Mouse (Mus musculus) frontal cortex, postnatal 36 days (tissue): Measurements from ENCODE around the gene Nectin4.
"Not testable (repeated sequence)": the region's sequence is repeated elsewhere in the genome, so short reads cannot be mapped to it uniquely, and the experiment has no call there.

ENCODE experiments used
- DNase-seq, 2 experiments: peaks; one replicate each; pipeline ENCODE4 v3.0.0; 2022; ENCODE audit warnings: low spot score in 2 of 2

Nectin4 gene

DNA sequence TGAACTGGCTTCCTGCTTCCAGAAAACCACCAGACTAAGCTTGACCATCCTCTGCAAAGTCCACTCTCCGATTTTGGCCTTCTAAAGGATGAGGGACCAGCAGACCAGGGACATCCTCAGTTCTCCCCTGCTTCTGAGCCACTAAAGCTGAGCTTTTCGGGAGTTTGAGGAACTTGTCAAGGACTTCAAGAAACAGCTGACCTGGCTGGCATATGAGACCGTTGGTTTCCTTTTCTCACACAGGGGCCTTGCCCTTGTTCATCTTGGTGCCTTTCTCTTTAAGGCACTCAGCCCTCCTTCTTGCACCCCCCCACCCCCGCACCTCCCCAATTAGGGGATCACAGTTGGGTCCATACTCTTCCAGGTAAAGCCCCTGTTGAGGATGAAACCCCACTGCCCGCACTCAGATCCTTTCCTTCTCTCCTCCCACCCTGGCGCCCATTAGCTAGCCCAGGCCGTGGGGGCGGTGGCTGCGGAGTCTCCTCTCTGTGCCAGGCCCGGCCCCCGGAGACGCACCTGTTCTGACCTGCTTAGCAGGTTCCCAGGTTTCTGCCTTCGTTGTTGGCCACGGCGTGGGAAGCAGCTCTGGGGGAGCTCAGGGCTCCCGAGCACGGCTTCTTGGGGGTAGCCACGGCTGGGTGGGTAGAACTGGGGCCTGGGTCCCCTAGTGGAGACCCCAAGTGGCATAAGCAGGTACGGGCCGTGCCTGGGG, at the start of gene Nectin4:
Nectin4 (plus strand) TSS at position 255 of the 712 bp plus-strand sequence.
- DNase-seq, result no peak

DNA sequence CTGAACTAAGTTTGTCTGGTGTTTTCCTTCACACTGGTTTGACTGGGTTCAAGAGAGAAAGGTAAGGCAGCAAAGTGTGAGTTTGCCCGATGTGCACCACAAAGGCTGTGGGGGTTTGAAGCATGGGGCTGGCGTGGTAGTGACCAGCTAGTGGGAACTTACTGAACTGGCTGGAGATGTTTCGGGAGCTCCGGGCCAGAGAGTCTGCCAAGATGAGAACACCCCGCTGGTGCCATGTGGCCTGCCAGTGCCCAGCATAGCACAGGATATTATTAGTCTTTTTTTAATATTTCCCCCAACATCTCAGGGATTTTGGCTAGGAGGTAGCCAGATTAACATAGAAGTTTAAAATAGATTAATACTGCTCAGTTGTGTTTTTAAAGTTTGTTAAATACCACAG, 49.7 kb upstream of the Nectin4 start:
- DNase-seq, result no peak

DNA sequence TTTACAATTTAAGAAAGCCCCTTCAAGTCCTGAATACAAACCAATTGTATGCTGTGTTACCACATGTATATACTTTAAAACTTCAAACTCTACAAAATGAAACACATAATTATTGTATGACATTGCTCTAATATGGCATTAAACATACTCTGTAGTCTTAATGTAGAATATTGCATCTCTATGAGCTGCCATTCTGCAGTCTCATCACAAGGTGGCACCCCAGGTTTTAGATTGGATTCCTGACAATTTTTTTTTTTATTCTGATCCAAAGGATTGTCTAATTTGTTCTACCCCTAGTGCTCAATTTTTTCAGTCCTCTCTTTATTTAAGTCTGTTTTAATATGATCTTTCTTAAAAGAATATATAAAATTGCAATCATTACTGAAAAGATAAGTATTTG, 48.5 kb upstream of the Nectin4 start:
- no peak for DNase-seq

DNA sequence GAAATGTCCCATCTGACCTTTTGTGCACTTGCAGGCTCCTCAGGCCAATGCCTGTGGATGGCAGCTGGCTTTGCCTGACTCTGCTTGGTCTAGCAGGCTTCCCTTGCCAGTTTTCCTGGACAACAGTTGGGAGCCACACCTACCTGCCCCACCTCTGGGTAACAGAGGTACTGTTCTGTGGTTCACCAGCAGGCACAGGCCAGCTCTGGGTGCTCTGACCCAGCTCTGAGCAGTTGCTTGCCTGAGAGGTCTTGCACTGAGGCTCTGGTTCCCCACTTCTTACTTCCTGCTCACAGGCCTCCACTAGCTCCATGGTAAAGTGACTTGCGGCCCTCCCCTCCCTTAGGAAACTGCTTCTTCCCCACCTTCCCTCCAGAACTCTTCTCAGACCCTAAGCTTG, 47.9 kb upstream of the Nectin4 start:
- DNase-seq, result no peak

DNA sequence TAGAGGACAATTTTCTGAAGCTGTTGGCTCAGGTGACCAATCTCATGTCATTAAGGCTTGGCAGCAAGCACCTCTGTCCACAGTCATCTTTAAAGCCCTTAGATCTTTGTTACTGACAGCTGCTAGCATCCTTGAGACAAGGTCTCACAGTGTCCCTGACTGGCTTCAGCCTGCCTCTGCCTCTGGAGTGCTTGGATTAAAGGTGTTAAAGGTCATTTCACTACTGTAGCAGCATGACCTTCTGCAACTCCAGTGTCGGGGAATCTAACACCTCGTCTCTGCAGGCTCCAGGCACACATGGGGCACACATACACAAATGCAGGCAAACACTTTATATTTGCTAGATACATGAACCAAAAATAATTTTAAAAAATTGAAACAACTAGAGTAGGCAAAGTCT, 44.3 kb upstream of the Nectin4 start:
- DNase-seq, result no peak

DNA sequence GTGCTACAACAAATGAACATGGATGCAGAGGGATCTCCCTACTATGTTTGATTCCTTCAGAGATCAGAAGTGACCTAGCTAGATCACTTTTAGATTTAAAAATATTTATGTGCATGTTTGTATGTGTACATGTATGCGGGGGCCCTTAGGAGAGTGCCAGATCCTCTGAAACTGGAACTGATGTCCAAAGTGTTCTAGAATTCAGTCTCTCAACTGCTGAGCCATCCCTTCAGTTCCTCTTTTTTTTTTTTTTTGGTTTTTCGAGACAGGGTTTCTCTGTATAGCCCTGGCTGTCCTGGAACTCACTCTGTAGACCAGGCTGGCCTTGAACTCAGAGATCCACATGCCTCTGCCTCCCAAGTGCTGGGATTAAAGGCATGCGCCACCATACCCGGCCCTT, 43.3 kb upstream of the Nectin4 start:
- not testable (repeated sequence) for DNase-seq

DNA sequence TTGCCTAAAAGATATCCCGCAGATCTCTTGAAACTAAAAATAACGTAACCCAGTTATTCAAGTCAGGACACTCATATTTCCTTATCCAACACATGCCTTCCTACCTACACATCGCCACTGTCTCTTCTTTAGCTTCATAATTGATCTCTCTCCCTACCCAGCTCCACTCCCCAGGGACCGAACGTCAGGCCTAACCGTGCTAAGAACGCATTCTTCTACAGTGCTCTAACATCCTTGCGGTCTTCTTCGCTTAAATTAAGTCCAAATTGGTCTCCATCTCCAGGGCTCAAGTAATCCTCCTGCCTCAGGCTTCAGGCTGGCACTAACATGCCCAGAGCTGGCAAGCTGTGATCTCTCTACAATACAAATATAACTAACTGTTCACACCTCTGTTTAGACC, 41.7 kb upstream of the Nectin4 start:
- DNase-seq, result no peak

DNA sequence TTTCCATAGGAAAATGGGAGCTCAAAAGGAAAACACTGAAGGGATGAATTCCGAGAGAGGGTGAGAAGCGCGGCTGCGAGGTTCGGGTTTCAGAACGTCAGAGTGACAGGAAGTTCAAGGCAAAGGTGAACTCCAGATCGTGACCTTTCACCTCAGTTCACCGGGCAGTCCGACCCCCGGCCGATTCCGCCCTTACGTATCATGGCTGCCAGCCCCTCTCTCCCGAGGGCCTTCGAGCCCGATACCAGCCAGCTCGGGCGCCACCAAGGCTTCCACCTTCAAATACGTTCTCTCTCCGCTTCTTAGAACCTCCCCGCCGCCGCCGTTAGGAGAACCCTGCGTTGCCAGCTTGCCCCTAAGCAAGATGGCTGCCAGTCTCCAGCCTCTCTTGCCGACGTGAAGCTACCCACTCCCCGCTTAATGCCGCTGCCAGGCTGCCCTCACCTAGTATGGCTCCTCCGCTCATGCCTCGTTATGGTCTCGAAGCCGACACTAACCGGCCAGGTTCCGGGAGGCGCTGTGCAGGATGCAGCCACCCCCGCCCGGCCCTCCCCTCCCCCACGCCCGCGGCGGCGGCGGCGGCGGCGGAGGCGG, 41.0 kb upstream of the Nectin4 start, which contains the start of gene Dedd:
Dedd (plus strand) TSS at position 307 of the 594 bp plus-strand sequence.
- DNase-seq, result peak; percentile 93 to 94

DNA sequence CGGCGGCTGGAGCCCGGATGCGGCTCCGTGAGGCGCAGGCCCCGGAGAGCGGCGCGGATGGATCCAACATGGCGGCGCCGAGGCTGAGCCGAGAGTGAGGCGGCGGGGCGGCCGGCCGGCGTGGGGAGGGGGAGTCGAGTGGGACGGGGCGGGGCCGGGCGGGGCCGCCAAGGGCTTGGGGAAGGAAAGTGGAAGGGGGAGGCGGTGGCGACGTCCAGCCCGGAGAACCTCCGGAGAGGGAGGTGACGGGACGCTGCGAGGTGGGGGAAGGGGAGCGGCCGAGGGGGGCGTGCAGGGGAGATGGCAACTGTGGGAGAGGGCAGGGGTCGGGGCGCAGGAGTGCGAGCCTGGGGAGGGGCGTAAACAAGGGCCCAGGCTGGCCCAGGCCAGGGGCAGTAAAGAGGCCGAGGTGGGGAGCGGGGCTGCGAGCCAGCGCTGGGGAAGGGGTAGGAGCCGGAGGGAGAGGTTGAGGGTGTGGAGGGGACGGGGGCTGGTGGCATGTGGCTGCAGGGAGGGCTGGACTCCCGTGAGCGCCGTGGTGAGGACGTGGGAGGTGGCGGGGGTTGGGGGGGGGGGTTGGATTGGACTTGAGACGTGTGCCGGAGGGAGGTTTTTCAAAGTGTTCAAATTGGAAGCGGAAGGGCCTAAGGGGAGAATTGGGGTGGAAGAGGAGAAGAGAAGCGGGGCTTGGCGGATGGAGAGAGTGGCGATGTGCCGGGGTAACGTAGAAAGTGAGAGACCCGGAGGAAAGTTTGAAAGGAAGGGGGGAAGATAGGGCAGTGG, 40.3 kb upstream of the Nectin4 start:
- peak in 1 of 2 experiments; percentile 33 for DNase-seq

DNA sequence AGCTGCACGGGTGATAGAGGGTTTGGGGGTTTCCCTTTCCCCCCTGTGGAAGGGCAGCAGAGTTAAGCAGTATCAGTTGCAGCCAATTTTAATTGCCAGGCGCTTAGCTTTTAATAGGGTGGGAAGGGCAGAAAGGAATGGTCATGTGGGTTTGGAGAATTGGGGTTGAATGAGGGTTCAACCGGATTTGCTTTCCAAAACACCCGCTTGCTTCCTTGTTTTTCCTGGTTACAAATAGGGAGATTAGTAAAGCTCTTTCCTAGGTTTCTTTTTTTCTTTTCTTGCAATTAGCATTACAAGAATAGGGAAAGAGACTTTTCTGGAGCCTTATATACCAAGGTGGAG, 39.7 kb upstream of the Nectin4 start:
- DNase-seq, result peak in 1 of 2 experiments; percentile 28

DNA sequence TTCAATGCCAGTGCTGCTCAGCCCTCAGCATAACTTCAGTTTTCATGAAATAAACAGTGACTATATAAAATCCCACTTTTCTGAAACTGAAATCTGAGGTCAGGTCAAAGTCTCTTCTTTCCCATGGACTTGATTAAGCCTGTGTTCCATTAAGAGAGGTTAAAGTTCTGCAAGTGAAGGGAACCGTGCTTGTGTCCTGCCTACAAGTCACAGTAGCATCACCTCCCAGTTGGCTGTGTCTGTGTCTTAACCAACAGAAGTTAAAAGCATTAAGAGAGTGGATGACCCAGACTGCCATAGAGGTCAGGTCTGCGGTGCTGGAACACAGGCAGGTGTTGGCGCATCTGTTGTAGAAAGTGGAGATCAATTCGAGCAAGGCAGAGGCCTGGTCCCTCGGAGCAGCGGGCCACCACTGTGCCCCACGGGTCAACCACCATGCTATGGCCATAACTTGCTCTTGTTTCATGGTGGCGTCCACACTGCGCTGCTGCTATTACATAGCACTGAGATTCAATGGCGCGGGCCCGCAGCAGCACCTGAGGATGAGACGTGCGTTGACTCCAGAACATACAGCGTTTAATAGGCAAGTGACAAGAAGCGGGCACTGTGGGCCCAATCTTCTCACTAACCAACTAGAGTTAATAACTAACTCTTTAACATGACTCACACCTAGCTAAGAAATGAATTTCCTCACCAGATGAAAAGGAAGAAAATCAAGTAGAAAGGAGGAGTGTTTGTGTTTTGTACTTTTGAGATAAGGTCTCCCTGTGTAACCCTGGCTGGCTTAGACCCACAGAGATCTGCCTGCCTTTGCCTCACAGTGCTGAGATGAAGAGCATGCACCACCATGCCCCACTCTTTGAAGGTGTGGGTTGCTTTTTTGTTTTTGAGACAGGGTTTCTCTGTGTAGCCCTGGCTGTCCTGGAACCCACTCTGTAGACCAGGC, 27.4 kb upstream of the Nectin4 start:
- no peak for DNase-seq

DNA sequence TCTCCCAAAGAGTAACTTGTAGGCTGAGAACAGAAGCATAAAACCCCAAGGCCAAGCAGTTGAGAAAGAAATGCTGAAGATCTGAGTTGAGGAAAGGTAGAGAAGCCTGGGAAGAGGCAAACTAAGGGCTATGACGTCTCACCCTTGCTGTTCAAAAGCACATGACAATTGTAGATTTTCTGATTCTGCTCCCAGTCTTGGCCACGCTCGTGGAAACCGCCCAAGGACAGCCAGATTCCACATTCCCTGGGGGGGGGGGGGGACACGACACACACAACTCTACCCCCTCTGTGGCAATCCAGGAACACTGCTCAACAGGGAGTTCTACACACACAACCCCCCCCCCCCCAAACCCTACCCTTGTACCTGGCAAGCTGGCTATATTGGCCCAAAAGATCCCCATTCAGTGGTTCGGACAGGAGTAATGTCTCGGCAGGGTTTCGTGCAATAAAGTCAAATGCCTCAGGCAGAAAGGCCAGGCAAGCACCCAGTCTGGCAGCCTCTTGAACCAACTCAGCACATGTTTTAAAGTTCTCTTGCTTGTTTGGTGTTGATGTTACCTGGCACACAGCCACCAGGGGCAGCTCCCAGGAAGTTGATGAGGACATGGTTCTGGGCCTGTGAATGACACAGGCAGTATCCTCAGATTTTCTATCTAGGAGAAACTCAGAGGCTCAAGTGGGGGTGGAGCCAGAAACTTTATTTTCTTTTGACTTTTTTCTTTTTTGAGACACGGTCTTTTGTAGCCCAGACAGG, 25.8 kb upstream of the Nectin4 start:
- no peak for DNase-seq

DNA sequence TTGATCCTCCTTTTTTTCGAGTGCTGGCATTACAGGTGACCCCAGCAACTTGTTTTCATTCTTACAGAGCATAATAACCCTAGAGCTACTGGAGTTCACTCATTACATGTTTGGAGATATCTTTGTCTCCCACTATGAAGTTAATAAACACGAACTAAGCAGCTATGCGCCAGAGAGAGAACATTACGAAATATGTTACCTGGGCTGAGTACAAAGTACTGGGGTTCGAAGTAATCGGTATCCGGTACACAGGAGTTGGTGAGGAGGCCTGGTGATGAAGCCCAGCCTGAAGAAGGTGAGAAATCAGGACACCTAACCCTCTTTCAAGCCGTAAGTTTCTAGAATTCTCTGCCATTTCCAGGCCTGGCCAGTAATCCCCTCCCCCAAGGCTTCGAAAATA, 25.2 kb upstream of the Nectin4 start:
- DNase-seq, result no peak

DNA sequence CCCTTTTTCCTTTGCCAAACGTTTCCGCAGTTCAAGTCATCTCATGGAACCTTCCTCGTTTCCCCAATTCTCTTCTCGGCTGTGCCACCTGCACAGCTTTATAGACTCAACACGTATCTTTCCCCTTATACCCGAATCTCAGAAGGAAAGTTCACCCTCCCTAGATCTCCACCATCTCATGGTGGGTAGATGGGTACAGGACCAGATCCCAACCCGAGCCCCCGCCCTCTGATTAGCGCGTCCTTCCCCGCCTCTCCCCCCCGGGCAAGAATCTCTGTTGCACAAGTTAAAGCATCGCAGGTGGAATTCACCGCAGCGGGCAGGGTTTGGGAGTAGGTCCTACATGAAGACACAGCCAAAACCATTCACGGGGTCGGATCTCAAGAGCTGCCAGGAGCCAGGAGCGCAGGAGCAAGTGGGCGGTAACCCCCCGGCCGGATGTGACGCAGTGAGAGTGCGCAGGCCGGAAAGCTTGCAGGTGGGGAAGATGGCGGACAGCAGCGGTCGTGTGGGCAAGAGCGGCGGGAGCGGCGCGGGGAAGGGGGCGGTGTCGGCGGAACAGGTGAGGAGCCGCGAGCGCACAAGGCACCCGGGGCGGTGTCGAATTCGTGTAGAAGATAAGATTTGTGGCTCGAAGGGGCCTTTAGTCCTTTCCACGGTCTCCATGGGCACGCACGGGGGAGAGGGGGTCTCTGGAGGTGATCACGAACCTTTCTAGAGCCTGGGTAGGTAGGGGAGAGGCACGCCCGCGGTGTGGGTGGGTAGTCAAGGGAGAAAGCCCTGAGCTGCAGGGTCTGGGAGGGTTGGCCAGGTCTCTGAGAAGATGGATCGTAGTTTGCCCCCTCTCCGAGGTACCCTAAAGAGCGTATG, 24.4 kb upstream of the Nectin4 start, which contains the start of the genes Nit1 and Pfdn2:
Nit1 (minus strand) TSS at position 422 of the 870 bp plus-strand sequence.
Pfdn2 (plus strand) TSS at position 446 of the 870 bp plus-strand sequence.
- DNase-seq, result peak; percentile 89 to 91

DNA sequence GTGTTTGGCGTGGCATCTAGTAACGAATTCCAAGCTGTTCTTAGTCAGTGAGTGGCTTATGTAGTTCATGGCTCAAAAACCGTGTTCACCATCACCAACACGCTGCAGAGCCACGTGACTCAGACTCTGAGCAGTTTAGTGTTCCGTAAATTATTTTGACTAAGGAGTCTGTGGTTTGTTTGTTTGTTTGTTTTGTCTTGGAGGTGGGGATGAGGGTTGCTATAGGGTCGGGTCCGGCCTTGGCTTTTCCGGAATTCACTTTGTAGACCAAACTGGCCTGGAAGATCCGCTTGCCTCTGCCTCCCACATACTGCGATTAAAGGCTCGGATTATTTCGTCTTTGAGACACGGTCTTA, 23.8 kb upstream of the Nectin4 start:
- DNase-seq, result peak in 1 of 2 experiments; percentile 11

DNA sequence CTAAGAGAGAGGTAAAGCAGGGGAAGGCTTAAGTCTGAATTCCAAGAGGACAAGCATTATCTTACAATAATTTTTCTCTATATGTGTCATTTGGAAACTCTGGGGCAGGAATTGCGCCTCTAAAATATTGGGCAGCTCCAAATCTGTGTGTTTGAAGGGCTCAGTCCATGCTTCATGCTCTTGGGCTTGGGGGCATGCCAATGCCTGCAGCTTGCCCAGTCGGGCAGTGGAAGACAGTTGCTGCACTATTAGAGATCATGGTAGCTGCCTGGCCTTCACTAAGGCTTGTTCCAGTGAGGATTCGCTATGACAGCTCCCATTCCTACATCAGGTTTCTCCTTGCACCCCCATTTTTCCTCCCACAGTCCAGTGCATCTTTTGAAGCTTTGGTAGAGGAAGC, 21.2 kb upstream of the Nectin4 start:
- DNase-seq, result no peak

DNA sequence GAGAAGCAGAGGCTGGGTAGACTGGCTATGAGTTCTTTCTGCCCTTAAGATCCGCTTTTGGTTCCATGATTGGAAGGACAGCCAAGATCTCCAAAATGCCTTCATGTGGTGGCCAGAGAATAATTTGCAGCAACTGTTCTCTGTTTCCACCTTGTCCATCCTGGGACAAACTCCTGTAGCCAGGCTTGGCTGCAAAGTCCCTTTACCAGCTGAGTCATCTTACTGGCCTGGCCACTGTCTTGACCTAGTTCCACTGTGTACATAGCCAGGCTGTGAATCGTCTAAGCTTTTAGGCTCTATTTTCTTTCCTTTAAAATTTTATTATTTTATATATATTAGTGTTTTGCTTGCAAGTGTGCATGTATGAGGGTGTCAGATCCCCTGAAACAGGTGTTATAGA, 20.7 kb upstream of the Nectin4 start:
- no peak for DNase-seq

DNA sequence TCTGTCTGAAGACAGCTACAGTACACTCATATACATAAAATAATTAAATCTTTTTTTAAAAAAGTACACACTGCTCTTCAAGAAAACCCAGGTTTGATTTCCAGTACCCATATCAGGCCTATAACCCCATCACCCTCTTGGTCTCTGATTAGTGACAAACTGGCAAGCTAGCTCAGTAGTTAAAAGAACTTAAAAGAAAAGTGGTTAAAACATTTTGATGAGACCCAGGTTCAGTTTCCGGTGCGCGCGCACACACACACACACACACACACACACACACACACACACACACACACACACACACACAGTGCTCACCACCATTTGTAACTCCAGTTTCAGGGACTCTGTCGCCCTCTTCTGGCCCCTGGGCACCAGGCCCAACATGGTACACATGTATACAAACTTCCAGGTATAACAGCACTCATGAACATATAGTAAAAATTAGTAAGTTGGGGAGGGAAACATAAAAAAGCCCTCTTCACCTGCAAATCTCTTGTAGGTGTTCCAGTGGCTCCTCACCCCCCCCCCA, 14.0 kb upstream of the Nectin4 start:
- no peak for DNase-seq

DNA sequence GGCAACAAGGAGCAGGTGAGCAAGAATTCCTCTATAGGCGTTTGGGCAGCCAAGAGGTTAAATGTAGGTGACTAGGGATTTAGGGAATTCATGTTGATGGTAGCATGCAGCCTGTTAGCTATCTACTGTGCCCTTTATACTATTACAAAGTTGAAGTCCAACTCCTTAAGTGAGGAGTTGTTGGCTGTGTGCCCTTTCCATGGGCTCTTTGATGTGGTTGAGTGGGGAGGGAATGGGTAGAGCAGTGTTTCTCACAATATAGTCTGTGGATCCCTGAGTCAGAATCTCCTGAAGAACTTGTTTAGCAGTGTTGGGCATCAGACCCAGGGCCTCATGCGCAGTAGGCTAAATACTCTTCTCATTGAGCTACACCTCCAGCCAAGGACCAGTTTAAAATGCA, 13.1 kb upstream of the Nectin4 start:
- DNase-seq, result no peak

DNA sequence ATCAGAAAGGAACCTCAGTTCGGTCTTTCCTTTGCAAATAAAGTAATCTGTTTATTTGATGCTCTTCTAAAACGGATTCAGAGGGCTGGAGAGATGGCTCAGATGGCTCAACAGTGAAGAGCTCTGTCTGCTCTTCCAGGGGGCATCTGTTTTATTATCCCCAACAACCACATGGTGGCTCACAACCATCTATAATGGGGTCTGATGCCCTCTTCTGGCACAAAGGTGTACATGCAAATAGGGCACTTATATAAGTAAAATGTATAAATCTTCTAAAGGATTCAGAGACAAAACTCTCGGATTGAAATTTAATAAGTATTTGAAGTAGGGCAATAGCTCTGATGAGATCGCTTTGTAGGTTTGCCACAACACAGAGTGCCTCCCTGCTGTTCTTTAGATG, 11.5 kb upstream of the Nectin4 start:
- peak; percentile 15 to 47 for DNase-seq
